Mouse (Mus musculus) small intestine, adult 2 months (tissue): ENCODE results near the gene Bnip1. TPM values are rescaled to one million over a fixed set of nuclear protein-coding genes. Genes with fewer than 3 reads are reported as not detected.

Experiments used
- H3K27ac ChIP-seq: fragments of 200-500 bp; 2 replicates; pipeline ENCODE4 v1.5.1; 2012; ENCODE audit warnings: low read depth, low read length, control low read depth, inconsistent platforms; ENCODE audit not compliant: insufficient read depth
- H3K27me3 ChIP-seq: fragments of 200-500 bp; 2 replicates; pipeline ENCODE4 v1.6.1; 2012; ENCODE audit warnings: mild to moderate bottlenecking, moderate library complexity, low read length, inconsistent platforms; ENCODE audit not compliant: control insufficient read depth, insufficient read depth
- H3K36me3 ChIP-seq: fragments of 200-500 bp; 2 replicates; pipeline ENCODE4 v1.6.1; 2012; ENCODE audit warnings: mild to moderate bottlenecking, low read length, control low read depth, inconsistent platforms; ENCODE audit not compliant: control insufficient read depth, insufficient read depth
- H3K4me1 ChIP-seq: fragments of 200-500 bp; 2 replicates; pipeline ENCODE4 v1.6.1; 2012; ENCODE audit warnings: low read length, inconsistent platforms, mixed read lengths; ENCODE audit not compliant: control insufficient read depth, insufficient read depth, insufficient read length
- H3K4me3 ChIP-seq: fragments of 200-500 bp; 2 replicates; pipeline ENCODE4 v1.5.1; 2012; ENCODE audit warnings: low read depth, mild to moderate bottlenecking, control low read depth, inconsistent platforms, low read length, moderate library complexity
- CTCF ChIP-seq: fragments of 200-500 bp; IDR thresholded peaks from 2 replicates; pipeline ENCODE4 v1.5.1; 2012; ENCODE audit warnings: low read depth, mild to moderate bottlenecking, control low read depth, inconsistent platforms, low read length, moderate library complexity, mixed read lengths; ENCODE audit not compliant: insufficient replicate concordance, insufficient read length; ENCODE audit errors: extremely low read depth
- POLR2A ChIP-seq: fragments of 200-500 bp; IDR thresholded peaks from 2 replicates; pipeline ENCODE4 v1.6.1; 2012; ENCODE audit warnings: low read depth, mild to moderate bottlenecking, control low read depth, inconsistent platforms, low read length, moderate library complexity
- WGBS: fragments of 180-500 bp; shearing (Covaris S2); methylation state at CpG from one replicate; pipeline ENCODE4 v1.1.7; 2018; 5-methylcytosine and 5-hydroxymethylcytosine counted together
- polyA plus RNA-seq: library from polyadenylated mRNA; depleted of rRNA; stranded (reverse); fragments of >200 nt; gene quantifications from 2 replicates; pipeline ENCODE4 v1.2.3, GENCODE M21; 2012; rRNA removed

Gene Bnip1
- polyA plus RNA-seq, 1 experiment, result 14.4 TPM

DNA sequence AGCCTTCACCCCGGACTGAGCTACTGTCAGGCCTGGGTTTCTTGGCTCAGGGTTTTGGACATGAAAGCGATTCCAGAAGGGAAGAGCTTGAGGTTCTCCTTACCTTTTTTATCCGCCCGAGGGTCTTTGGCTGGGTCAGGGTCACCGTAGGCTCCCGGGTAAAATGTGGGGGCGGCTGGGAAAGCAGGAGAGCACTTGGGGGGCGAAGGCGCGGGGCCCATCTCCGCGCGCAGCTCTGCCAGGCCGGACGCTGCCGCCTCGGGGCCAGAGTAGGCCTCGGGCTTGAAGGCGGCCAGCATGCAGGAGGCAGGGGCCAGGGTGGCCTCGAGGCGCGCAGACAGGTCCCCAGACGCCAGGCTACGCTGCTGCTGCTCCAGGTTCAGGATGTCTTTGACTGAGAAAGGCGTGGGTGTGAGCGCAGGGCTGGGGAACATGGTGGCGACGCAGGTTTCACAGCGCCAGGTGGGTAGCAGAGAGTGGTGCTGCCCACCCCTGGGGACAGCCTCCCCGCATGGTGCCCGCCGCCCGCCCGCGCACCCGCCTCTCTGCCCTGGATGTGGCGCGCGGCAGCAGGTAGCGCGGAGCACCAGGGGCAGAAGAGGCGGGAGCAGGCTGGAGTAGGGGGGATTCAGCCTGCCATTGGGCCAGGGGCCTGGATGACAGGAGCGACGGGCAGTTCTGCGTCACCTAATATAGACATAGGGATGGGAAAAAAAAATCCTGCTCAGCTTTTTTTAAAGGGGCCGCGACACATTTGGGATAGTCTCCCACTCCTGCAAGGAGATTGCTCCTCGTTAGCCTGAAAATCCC lies 60.3 kb downstream of the Bnip1 start:
- Histone ChIP-seq H3K27me3 (peaks cover 97% of the 10 kb centered on the region), H3K27ac (no peak overlapping the region), H3K36me3 (no peaks in the 10 kb centered on the region), H3K4me1 (peaks cover 13% of the 10 kb centered on the region), H3K4me3 (no peak overlapping the region)
- TF ChIP-seq POLR2A, result no peak
- TF ChIP-seq CTCF, result no peak
- WGBS, result 7% methylated on average over 48 of the region's 48 CpGs

- Histone ChIP-seq H3K4me3 (no peak overlapping the region), H3K27me3 (peaks cover 92% of the 10 kb centered on the region), H3K4me1 (peaks cover 13% of the 10 kb centered on the region), H3K36me3 (no peaks in the 10 kb centered on the region), H3K27ac (no peak overlapping the region)
- no peak for TF ChIP-seq POLR2A
- TF ChIP-seq CTCF, result no peak
- WGBS, result 9% methylated on average over 5 of the region's 5 CpGs
Measured at GRCm38 (mm10) chr17:26841981-26842380, 61.1 kb downstream of the Bnip1 start.

Other genes starting within 250 kb of the Bnip1 start
- 64.7 and 68.6 TPM in 2 replicates for gene Ergic1, start 219.6 kb upstream of the Bnip1 start, polyA plus RNA-seq
- 28.1 and 33.5 TPM in 2 replicates for gene Dusp1, start 218.9 kb upstream of the Bnip1 start, polyA plus RNA-seq
- 84.0 and 119 TPM in 2 replicates for gene Atp6v0e, start 117.8 kb upstream of the Bnip1 start, polyA plus RNA-seq
- gene Crebrf, start 65.4 kb upstream of the Bnip1 start, polyA plus RNA-seq, result 0.58 and 2.8 TPM in 2 replicates
- 0.11 and 3.5 TPM in 2 replicates for gene Nkx2-5, start 63.9 kb downstream of the Bnip1 start, polyA plus RNA-seq
- 2.5 and 3.7 TPM in 2 replicates for gene Kifc5b, start 136.0 kb downstream of the Bnip1 start, polyA plus RNA-seq
- 35.6 and 67.1 TPM in 2 replicates for gene Phf1, start 152.0 kb downstream of the Bnip1 start, polyA plus RNA-seq
- gene Cuta, start 158.5 kb downstream of the Bnip1 start, polyA plus RNA-seq, result 83.4 and 151 TPM in 2 replicates
- gene Syngap1, start 160.2 kb downstream of the Bnip1 start, polyA plus RNA-seq, result 5.8 and 8.6 TPM in 2 replicates
- 4.7 and 9.1 TPM in 2 replicates for gene Zbtb9, start 192.1 kb downstream of the Bnip1 start, polyA plus RNA-seq
- 113 and 265 TPM in 2 replicates for gene Bak1, start 247.9 kb downstream of the Bnip1 start, polyA plus RNA-seq